10 mouse cellular contexts compared by ENCODE assay signal in the genomic region with DNA sequence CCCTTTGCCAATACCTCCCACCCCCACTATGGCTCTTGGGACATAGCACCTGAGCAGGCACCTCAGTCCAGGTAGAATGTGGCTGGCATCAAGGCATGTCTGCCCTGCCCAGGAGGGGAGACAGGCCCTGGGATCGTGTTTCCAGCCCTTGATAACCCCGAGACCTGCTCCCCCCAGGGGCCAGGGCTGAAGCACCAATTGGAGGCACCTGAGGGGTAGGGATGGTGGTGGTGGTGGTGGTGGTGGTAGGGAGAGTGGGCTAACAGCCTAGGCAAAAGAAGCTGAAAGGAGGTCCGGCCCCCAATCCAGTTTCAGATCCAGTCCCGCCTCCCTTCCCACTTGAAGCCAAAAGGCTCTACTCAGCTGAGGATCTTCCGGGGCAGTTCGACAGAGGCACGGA. TPM values are rescaled to one million over a fixed set of nuclear protein-coding genes. Genes with fewer than 3 reads are reported as not detected.
DNase-seq lines count a peak whose midpoint lies in the region; ATAC-seq and TF ChIP-seq lines count a peak whose summit lies in the region.
"Had no signal": no experiment of that assay in that cellular context is flagged by ENCODE, and none has a peak within 500 bp of the region (broad histone marks: within the 10 kb centered on the region; RNA-seq: fewer than 3 reads in every experiment).

No protein-coding gene starts in this region.

- H3K4me2 ChIP-seq in heart, embryonic 12.5 days = no peak overlapping the region
- no peak overlapping the region for H3K4me2 ChIP-seq in liver, embryonic 15.5 days
- H3K4me2 ChIP-seq in embryonic facial prominence, embryonic 15.5 days (replicated peaks) = no peak overlapping the region
- H3K4me2 ChIP-seq: heart, embryonic 15.5 days had no signal

- WGBS in heart, embryonic 12.5 days = 82% methylated on average over 7 of the region's 7 CpGs
- WGBS in liver, embryonic 15.5 days (ENCODE audit: insufficient replicate concordance) = 81% methylated on average over 7 of the region's 7 CpGs
- 70% methylated on average over 7 of the region's 7 CpGs for WGBS in embryonic facial prominence, embryonic 15.5 days

- H3K4me1 ChIP-seq in heart, embryonic 12.5 days (replicated peaks) = peaks cover 36% of the 10 kb centered on the region
- H3K4me1 ChIP-seq in liver, embryonic 15.5 days (replicated peaks) = peaks cover 61% of the 10 kb centered on the region
- H3K4me1 ChIP-seq in ES-Bruce4 (ENCODE audit: control insufficient read depth, insufficient read depth, low read length) = peaks cover 4% of the 10 kb centered on the region
- H3K4me1 ChIP-seq in embryonic facial prominence, embryonic 15.5 days = peaks cover 50% of the 10 kb centered on the region

- no peak overlapping the region for H3K27ac ChIP-seq in heart, embryonic 12.5 days (ENCODE audit: poor library complexity, severe bottlenecking)
- peak overlapping the region; percentile 41; the same call in 1 of the 2 replicates for H3K27ac ChIP-seq in liver, embryonic 15.5 days (replicated peaks)
- H3K27ac ChIP-seq in ES-Bruce4 (ENCODE audit: insufficient read depth, low read length) = peak overlapping the region; percentile 31
- 0 out of 2 replicates have a peak overlapping the region, but pooled peaks have one; percentile 11 for H3K27ac ChIP-seq in embryonic facial prominence, embryonic 15.5 days (replicated peaks)
- H3K27ac ChIP-seq: heart, embryonic 15.5 days had no signal

- peaks cover 76% of the 10 kb centered on the region for H3K36me3 ChIP-seq in heart, embryonic 12.5 days
- H3K36me3 ChIP-seq in liver, embryonic 15.5 days (replicated peaks) = peaks cover 76% of the 10 kb centered on the region
- peaks cover 54% of the 10 kb centered on the region for H3K36me3 ChIP-seq in ES-Bruce4 (ENCODE audit: control insufficient read depth, insufficient read depth, low read length, poor library complexity, severe bottlenecking)
- H3K36me3 ChIP-seq in embryonic facial prominence, embryonic 15.5 days = peaks cover 59% of the 10 kb centered on the region

- no peak for ATAC-seq in heart, embryonic 12.5 days (ENCODE audit: insufficient number of reproducible peaks, low FRiP score)
- peak; percentile 11; the same call in 1 of the 2 replicates for ATAC-seq in liver, embryonic 15.5 days (ENCODE audit: insufficient read depth)
- ATAC-seq in embryonic facial prominence, embryonic 15.5 days (ENCODE audit: insufficient number of reproducible peaks, low FRiP score, low TSS enrichment, low read depth) = no peak

- DNase-seq in heart, postnatal 36 days = no peak
- DNase-seq in liver = no peak
- DNase-seq in B cell, adult 2 months = no peak
- DNase-seq in layer of hippocampus, postnatal 10 days (ENCODE audit: low spot score in 2 of 2) = no peak
- DNase-seq: adrenal gland, adult 8-10 months had no signal

- no peak overlapping the region; the same call in 1 of the 2 replicates for H3K9ac ChIP-seq in heart, embryonic 12.5 days
- H3K9ac ChIP-seq in liver, embryonic 15.5 days = no peak overlapping the region
- H3K9ac ChIP-seq in ES-Bruce4 (ENCODE audit: low read depth, poor library complexity, severe bottlenecking) = no peak overlapping the region
- no peak overlapping the region for H3K9ac ChIP-seq in embryonic facial prominence, embryonic 15.5 days
- H3K9ac ChIP-seq: heart, embryonic 15.5 days had no signal

- no peaks in the 10 kb centered on the region for H3K27me3 ChIP-seq in heart, embryonic 12.5 days (replicated peaks)
- no peaks in the 10 kb centered on the region for H3K27me3 ChIP-seq in liver, embryonic 15.5 days
- no peaks in the 10 kb centered on the region for H3K27me3 ChIP-seq in ES-Bruce4 (ENCODE audit: control insufficient read depth, insufficient read depth, low read length, poor library complexity, severe bottlenecking)
- no peaks in the 10 kb centered on the region for H3K27me3 ChIP-seq in embryonic facial prominence, embryonic 15.5 days
- H3K27me3 ChIP-seq: heart, embryonic 15.5 days had no signal

- no peaks in the 10 kb centered on the region for H3K9me3 ChIP-seq in heart, embryonic 12.5 days (replicated peaks)
- H3K9me3 ChIP-seq in liver, embryonic 15.5 days (replicated peaks) = no peaks in the 10 kb centered on the region
- H3K9me3 ChIP-seq in ES-Bruce4 (replicated peaks; ENCODE audit: control insufficient read depth, insufficient read depth, low read length, poor library complexity, severe bottlenecking) = no peaks in the 10 kb centered on the region
- H3K9me3 ChIP-seq in embryonic facial prominence, embryonic 15.5 days (replicated peaks) = no peaks in the 10 kb centered on the region
- H3K9me3 ChIP-seq: heart, embryonic 15.5 days had no signal

- no peak for TF ChIP-seq EP300 in ES-Bruce4 (IDR thresholded peaks at IDR 0.05; ENCODE audit: insufficient read depth, low read depth, low read length)

- intact Hi-C loops in heart, postnatal 36 days (cut with DNase I) = loop anchor here (2.0 to 5.0 kb wide), 2 partner anchors 17 to 57 kb away; a partner anchor contains a TSS

- 0 out of 2 replicates have a peak overlapping the region, but pooled peaks have one; percentile 3 for H3K4me3 ChIP-seq in heart, embryonic 12.5 days
- H3K4me3 ChIP-seq in liver, embryonic 15.5 days (replicated peaks) = no peak overlapping the region
- no peak overlapping the region for H3K4me3 ChIP-seq in ES-Bruce4 (ENCODE audit: low read depth, low read length)
- no peak overlapping the region for H3K4me3 ChIP-seq in embryonic facial prominence, embryonic 15.5 days (replicated peaks)
- H3K4me3 ChIP-seq: heart, embryonic 15.5 days had no signal

- no peak for TF ChIP-seq POLR2A in ES-Bruce4 (IDR thresholded peaks at IDR 0.05; ENCODE audit: insufficient read depth, low read length)

- TF ChIP-seq CTCF in ES-Bruce4 (IDR thresholded peaks at IDR 0.05; ENCODE audit: low read depth, low read length) = no peak

RNA-seq across cellular contexts. Expression of a gene that starts 5.8 kb away (rescaled TPM):
- 51.8 and 52.5 TPM in 2 replicates for polyA plus RNA-seq in heart, embryonic 12.5 days (2016; fragmentation: Nextera tagmentation; extraction: Ambion mirVana)
- 1 to 10 TPM; 6.1 to 7.0 TPM for total RNA-seq in heart, postnatal 36 days (2021)
- polyA plus RNA-seq in liver, embryonic 15.5 days (2015; fragmentation: Nextera tagmentation; extraction: Ambion mirVana) = 27.5 and 32.4 TPM in 2 replicates
- polyA plus RNA-seq in ES-Bruce4 (2011; ENCODE audit: insufficient read depth, insufficient read length, low read depth, missing spikeins) = 87.4 and 99.3 TPM in 2 replicates
- polyA plus RNA-seq in embryonic facial prominence, embryonic 15.5 days (2015; fragmentation: Nextera tagmentation; extraction: Ambion mirVana) = 83.1 and 89.3 TPM in 2 replicates
- total RNA-seq in layer of hippocampus, postnatal 10 days (2021) = 10 to 100 TPM; 47.8 to 48.9 TPM

RNA-seq across cellular contexts. Expression of a gene that starts 16.9 kb away (rescaled TPM):
- 12.1 and 16.5 TPM in 2 replicates for polyA plus RNA-seq in heart, embryonic 12.5 days (2016; fragmentation: Nextera tagmentation; extraction: Ambion mirVana)
- total RNA-seq in heart, postnatal 36 days (2021) = 1 to 10 TPM; 2.2 to 3.4 TPM
- polyA plus RNA-seq in liver, embryonic 15.5 days (2015; fragmentation: Nextera tagmentation; extraction: Ambion mirVana) = 8.1 and 11.4 TPM in 2 replicates
- 18.1 and 20.0 TPM in 2 replicates for polyA plus RNA-seq in ES-Bruce4 (2011; ENCODE audit: insufficient read depth, insufficient read length, low read depth, missing spikeins)
- 17.3 and 18.4 TPM in 2 replicates for polyA plus RNA-seq in embryonic facial prominence, embryonic 15.5 days (2015; fragmentation: Nextera tagmentation; extraction: Ambion mirVana)
- 1 to 10 TPM; 6.2 to 6.4 TPM for total RNA-seq in layer of hippocampus, postnatal 10 days (2021)

RNA-seq across cellular contexts. Expression of a gene that starts 17.0 kb away (rescaled TPM):
- polyA plus RNA-seq in heart, embryonic 12.5 days (2016; fragmentation: Nextera tagmentation; extraction: Ambion mirVana) = 11.7 and 14.2 TPM in 2 replicates
- 1 to 10 TPM; 6.1 to 7.5 TPM for total RNA-seq in heart, postnatal 36 days (2021)
- polyA plus RNA-seq in liver, embryonic 15.5 days (2015; fragmentation: Nextera tagmentation; extraction: Ambion mirVana) = 43.3 and 44.5 TPM in 2 replicates
- polyA plus RNA-seq in ES-Bruce4 (2011; ENCODE audit: insufficient read depth, insufficient read length, low read depth, missing spikeins) = 12.2 and 13.2 TPM in 2 replicates
- 30.3 and 32.8 TPM in 2 replicates for polyA plus RNA-seq in embryonic facial prominence, embryonic 15.5 days (2015; fragmentation: Nextera tagmentation; extraction: Ambion mirVana)
- 10 to 100 TPM; 37.0 to 38.8 TPM for total RNA-seq in layer of hippocampus, postnatal 10 days (2021)

RNA-seq across cellular contexts. Expression of a gene that starts 23.8 kb away (rescaled TPM):
- polyA plus RNA-seq in heart, embryonic 12.5 days (2016; fragmentation: Nextera tagmentation; extraction: Ambion mirVana) = 847 and 859 TPM in 2 replicates
- 100 to 1,000 TPM; 805 to 853 TPM for total RNA-seq in heart, postnatal 36 days (2021)
- 569 and 671 TPM in 2 replicates for polyA plus RNA-seq in liver, embryonic 15.5 days (2015; fragmentation: Nextera tagmentation; extraction: Ambion mirVana)
- polyA plus RNA-seq in ES-Bruce4 (2011; ENCODE audit: insufficient read depth, insufficient read length, low read depth, missing spikeins) = 2,740 and 2,914 TPM in 2 replicates
- 1,371 and 1,410 TPM in 2 replicates for polyA plus RNA-seq in embryonic facial prominence, embryonic 15.5 days (2015; fragmentation: Nextera tagmentation; extraction: Ambion mirVana)
- total RNA-seq in layer of hippocampus, postnatal 10 days (2021) = 100 to 1,000 TPM; 878 to 942 TPM

RNA-seq across cellular contexts. Expression of a gene that starts 28.7 kb away (rescaled TPM):
- 53.3 and 54.6 TPM in 2 replicates for polyA plus RNA-seq in heart, embryonic 12.5 days (2016; fragmentation: Nextera tagmentation; extraction: Ambion mirVana)
- 10 to 100 TPM in 1 of 2 experiments, 1 to 10 TPM in 1; 10.0 to 13.2 TPM for total RNA-seq in heart, postnatal 36 days (2021)
- polyA plus RNA-seq in liver, embryonic 15.5 days (2015; fragmentation: Nextera tagmentation; extraction: Ambion mirVana) = 15.2 and 16.3 TPM in 2 replicates
- polyA plus RNA-seq in ES-Bruce4 (2011; ENCODE audit: insufficient read depth, insufficient read length, low read depth, missing spikeins) = 33.1 and 36.1 TPM in 2 replicates
- polyA plus RNA-seq in embryonic facial prominence, embryonic 15.5 days (2015; fragmentation: Nextera tagmentation; extraction: Ambion mirVana) = 164 and 171 TPM in 2 replicates
- 10 to 100 TPM; 40.9 to 42.2 TPM for total RNA-seq in layer of hippocampus, postnatal 10 days (2021)
